Mouse (Mus musculus): Measurements from ENCODE around the gene Kcnk13. TPM values are rescaled to one million over a fixed set of nuclear protein-coding genes. Genes with fewer than 3 reads are reported as not detected.

The Kcnk13 gene
- polyA plus RNA-seq, 1 experiment from 2014 or later = 0.27 TPM

Small RNA genes within 50 kb of the gene (microRNA-seq; reads per million reads assigned to microRNA genes)
- gene Gm23291 = not detected

Other genes with a start within 250 kb of the Kcnk13 start
- gene Efcab11, start 80.1 kb upstream of the Kcnk13 start, polyA plus RNA-seq (2016; fragmentation: Nextera tagmentation; extraction: Ambion mirVana) = 10.0 and 11.8 TPM in 2 replicates
- 29.9 and 32.6 TPM in 2 replicates for gene Tdp1, start 80.0 kb upstream of the Kcnk13 start, polyA plus RNA-seq (2016; fragmentation: Nextera tagmentation; extraction: Ambion mirVana)
- gene Psmc1, start 145.7 kb downstream of the Kcnk13 start, polyA plus RNA-seq (2016; fragmentation: Nextera tagmentation; extraction: Ambion mirVana) = 210 and 221 TPM in 2 replicates
- 9.5 and 10.8 TPM in 2 replicates for gene Nrde2, start 195.2 kb downstream of the Kcnk13 start, polyA plus RNA-seq (2016; fragmentation: Nextera tagmentation; extraction: Ambion mirVana)
- 849 and 887 TPM in 2 replicates for gene Calm1, start 234.9 kb downstream of the Kcnk13 start, polyA plus RNA-seq (2016; fragmentation: Nextera tagmentation; extraction: Ambion mirVana)

Data from heart, embryonic 12.5 days (tissue).